Mouse (Mus musculus): ENCODE measurements around the gene Gpx2. TPM values are rescaled to one million over a fixed set of nuclear protein-coding genes. Genes with fewer than 3 reads are reported as not detected.

Gpx2 gene
- total RNA-seq (2021), result not detected
- long read RNA-seq, experiment 1, result 0 reads
- long read RNA-seq, experiment 2, result 0 reads

- no peak for DNase-seq (ENCODE audit: low spot score in 2 of 2)
These were observed at the start of gene Gpx2 for GRCm38 (mm10) chr12:76795350-76795749. TSS of gene Gpx2 (minus strand) at chr12:76795554.

- no peak for DNase-seq (ENCODE audit: low spot score in 2 of 2)
These were observed 49.1 kb upstream of the Gpx2 start for GRCm38 (mm10) chr12:76844346-76845061.

DNA sequence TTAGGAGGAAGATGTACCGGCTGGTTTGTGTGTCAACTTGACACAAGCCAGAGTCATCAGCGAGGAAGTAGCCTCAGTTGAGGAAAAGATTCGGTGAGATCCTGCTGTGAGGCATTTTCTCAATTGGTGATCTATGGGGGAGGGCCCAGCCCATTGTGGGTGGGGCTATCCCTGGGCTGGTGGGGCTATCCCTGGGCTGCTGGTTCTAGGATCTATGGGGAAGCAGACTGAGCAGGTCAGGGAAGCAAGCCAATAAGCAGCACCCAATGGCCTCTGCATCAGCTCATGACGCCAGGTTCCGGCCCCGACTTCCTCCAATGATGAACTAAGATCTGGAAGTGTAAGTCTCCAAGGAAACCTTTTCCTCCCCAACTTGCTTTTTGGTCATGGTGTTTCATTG is 44.7 kb upstream of the Gpx2 start:
- DNase-seq (ENCODE audit: low spot score in 2 of 2), result no peak

DNA sequence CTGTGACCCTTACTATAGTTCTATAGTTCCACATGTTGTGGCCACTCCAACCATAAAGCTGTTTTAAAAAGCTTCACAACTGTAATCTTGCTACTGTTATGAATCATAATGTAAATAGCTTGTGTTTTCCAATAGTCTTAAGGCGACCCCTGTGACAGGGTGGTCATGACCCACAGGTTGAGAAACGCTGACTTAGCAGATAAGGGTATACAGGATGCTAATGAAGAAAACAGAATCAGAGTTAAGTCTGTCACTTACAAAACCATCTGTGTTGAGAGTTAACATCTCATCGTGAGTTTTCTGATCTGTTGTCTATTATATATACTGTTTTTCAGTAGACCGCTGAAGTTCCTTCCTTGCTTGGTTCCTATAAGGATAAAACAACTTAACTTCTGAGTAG is 43.9 kb upstream of the Gpx2 start:
- DNase-seq (ENCODE audit: low spot score in 2 of 2), result no peak

DNA sequence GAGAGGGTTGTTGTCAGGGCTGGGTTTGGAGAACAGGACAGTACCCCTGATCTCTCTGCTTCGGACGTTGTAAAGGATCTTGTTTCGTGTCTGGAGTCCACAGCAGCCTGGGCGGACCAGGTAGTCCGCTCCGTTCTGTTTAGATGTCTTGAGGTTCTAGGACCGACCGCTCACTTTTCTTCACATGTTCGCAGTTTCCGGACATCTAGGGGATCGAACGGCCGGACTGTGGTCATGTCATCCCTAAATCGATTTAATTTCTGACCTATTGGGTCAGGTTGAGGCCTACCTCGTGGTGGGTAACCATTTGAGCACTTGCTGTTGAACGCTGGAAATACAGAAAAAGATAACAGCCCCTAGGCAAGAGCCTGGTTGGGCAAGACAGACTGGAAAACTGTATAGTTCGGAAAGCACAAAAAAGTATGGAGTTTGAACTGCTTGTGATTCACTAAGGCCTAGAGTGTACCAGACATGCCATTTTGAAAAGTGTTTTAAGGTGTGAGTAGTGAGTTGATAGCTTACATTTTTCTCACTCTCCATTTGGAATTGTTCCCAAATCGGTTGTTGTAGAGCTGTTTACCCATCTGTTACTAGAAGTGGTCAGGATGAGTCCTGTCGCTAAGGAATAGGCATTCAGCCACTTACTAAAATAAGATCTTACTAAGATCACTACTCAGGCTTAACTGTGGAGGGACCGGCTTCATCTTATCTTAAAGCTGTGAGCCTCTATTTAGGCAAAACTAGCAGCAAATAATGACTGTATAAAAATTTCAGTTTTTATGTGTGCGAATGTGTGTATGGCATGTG is 42.7 kb upstream of the Gpx2 start:
- DNase-seq (ENCODE audit: low spot score in 2 of 2), result no peak

GRCm38 (mm10) chr12:76837101-76837843 is 41.9 kb upstream of the Gpx2 start:
- DNase-seq (ENCODE audit: low spot score in 2 of 2), result peak; percentile 94 to 95

GRCm38 (mm10) chr12:76832704-76833103 is 37.4 kb upstream of the Gpx2 start:
- DNase-seq (ENCODE audit: low spot score in 2 of 2), result no peak

DNA sequence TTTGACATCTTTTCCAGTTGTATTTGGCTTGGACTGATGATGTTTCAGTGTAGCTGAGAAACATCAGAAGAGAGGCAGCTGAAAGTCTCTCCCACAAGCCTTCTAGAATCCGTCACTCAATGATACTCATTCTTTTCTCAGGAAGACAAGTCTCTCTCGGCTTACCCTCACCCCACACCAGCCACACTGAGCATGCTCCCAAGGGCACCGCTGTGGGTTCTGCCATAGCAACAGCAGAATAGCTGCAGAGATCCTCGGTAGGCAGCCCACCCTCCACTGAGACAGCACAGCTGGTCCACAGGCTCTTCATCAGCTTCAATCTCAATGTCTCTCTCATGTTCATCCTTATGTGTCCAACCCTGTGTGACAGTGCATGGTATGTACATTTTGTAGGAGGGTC is 29.9 kb upstream of the Gpx2 start:
- no peak for DNase-seq (ENCODE audit: low spot score in 2 of 2)

GRCm38 (mm10) chr12:76822651-76823041 is 27.3 kb upstream of the Gpx2 start, which contains the start of gene Rab15:
TSS of gene Rab15 (minus strand) at chr12:76822908.
- DNase-seq (ENCODE audit: low spot score in 2 of 2), result no peak

- DNase-seq (ENCODE audit: low spot score in 2 of 2), result peak; percentile 31 to 45
These were observed 26.8 kb upstream of the Gpx2 start for GRCm38 (mm10) chr12:76822002-76822650.

DNA sequence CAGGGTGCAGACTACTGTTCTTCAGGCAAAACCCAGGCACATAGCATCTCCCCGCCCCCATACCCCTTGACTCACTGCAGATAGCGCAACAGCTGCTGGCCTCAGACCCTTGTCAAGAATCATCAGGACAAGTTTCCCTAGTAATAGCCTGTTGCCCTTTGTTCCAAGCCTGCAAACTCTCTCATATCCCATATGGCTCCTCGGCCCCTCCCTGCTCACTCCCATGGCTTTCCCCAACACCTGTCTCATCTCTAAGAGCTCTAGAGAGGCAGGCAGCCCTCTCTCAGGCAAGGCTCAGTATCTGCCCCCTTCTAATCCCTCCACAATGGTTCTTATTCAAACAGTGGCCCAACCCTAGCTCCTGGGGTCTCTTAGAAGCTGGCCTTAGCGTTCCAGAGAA is 25.3 kb upstream of the Gpx2 start:
- no peak for DNase-seq (ENCODE audit: low spot score in 2 of 2)

DNA sequence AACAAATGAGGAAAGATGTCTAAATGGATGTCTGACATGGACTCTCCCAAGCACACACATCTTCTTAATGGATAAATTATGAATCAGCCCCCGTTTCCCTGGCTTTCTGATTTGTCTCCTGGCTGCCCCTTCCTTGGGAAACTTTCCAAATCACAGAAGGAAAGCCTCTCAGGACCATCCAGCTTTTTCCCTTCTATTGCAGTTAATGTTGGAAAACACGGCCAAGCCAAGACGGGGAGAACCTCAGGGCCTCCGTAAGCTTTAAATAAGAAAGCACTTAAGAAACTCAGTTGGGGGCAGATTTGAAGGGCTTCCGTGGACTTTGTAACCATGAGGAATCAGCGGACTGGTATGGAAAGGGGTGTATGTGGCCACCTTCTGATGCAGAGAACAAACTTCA is 24.5 kb upstream of the Gpx2 start:
- no peak for DNase-seq (ENCODE audit: low spot score in 2 of 2)

- no peak for DNase-seq (ENCODE audit: low spot score in 2 of 2)
These were observed 23.6 kb upstream of the Gpx2 start for GRCm38 (mm10) chr12:76818908-76819307.

GRCm38 (mm10) chr12:76818120-76818519 is 22.8 kb upstream of the Gpx2 start:
- DNase-seq (ENCODE audit: low spot score in 2 of 2), result no peak

- DNase-seq (ENCODE audit: low spot score in 2 of 2), result no peak
These were observed 21.8 kb upstream of the Gpx2 start for GRCm38 (mm10) chr12:76817176-76817575.

- no peak for DNase-seq (ENCODE audit: low spot score in 2 of 2)
These were observed 21.4 kb upstream of the Gpx2 start for GRCm38 (mm10) chr12:76816720-76817119.

- no peak for DNase-seq (ENCODE audit: low spot score in 2 of 2)
These were observed 18.8 kb upstream of the Gpx2 start for GRCm38 (mm10) chr12:76814120-76814519.

DNA sequence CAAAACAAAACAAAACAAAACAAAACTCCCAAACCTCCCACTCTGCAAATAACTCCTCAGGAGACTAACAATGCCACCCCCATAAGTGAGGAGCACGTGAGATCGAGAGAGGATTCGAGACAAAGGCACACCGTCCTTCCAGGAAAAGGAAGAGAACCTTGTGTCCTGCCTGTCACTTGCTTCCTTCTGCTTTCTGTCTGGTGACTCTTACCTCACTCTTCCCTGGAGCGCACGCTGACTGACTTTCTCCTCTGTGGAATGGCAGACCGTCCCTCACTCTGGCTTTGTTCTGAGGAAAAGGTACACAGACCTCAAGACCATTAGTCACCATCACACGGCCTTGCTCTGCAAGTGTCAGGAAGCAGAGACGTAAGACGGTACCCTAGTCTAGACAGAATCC is 18.2 kb upstream of the Gpx2 start:
- no peak for DNase-seq (ENCODE audit: low spot score in 2 of 2)

DNA sequence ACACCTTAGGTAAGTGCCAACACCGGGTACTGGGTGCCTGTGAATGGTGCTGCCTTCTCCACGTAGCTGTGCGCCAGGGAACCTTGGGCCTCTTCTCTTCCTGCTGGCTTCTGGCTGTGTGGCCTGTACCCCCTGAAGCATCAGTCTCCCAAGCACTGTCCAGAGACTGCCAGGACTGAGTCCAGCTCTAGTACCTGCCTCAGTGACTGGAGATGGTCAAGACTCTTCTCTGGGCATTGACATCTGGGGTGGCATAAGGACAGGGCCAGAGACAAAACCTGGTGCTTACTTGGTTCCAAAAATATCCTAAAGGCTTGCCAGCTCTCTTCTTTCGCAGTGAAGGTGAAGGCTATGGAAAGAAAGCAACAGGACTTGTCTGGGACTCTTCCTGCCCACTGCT is 15.7 kb upstream of the Gpx2 start:
- no peak for DNase-seq (ENCODE audit: low spot score in 2 of 2)

GRCm38 (mm10) chr12:76810491-76810890 is 15.1 kb upstream of the Gpx2 start:
- DNase-seq (ENCODE audit: low spot score in 2 of 2), result no peak

DNA sequence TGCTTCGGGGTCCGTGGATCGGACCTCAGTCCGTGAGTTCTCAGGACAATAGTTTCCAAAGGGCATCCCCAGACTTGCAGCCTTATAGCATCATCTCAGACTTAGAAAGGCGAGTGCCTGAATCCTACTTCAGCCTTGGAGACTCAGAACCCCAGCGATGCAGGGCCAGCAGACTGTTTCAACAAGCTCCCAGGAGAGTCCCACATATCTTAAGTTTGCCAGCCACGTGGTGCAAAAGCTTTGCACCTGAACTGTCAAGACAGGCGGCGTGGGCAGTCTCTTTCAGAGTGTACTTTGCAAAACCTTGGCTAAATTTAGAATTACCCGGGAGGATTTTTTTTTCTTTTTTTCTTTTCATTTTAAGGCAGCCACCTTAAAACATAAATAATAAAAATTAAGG is 12.4 kb upstream of the Gpx2 start:
- no peak for DNase-seq (ENCODE audit: low spot score in 2 of 2)

Measured in adrenal gland, adult 18-20 months (tissue).